Mouse (Mus musculus): ENCODE results near the gene Foxd3.

Foxd3 gene

DNA sequence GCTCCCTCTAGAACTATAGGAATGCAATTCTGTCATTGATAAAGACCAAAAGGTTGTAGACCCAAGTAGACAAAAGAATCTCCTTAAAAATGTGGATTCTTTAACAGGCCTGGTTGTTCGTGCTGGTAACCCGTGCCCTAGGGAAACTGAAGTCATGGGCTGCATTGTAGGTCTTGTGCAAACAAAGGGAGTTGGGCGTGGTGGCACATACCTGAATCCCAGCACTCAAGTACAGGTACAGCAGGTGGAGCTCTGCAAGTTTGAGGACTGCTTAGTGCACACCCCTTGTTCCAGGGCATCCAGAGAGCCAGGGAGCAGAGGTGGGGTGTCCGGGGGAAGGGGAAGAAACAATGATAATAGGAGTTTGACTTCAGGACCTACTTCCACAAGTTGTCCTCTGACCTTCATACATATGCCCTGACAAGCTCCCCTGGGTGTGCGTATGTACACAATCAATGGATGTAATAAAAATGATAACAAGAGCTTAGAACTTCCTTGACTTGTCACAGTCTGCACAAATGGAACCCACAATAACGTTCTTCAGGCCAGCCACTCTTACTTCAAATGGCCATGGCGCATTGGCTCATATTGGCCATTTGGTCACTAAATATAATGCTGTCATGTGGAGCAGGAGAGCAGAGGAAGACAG, 14.2 kb downstream of the Foxd3 start:
- ChIA-PET CTCF (interaction anchor here in 3 of 4 experiments (1.0 to 1.8 kb wide), 5 partner anchors 9 to 45 kb away, joined by 3 to 10 read pairs (median 4); partner anchors contain the start of gene Alg6 (in 1 of the 3)), POLR2A (interaction anchor here (0.5 to 21.8 kb wide), 30 partner anchors 8 to 100 kb away, joined by 3 to 421 read pairs (median 5); partner anchors contain the start of genes Alg6 (in 3 of the 4) and Foxd3 (in 3 of the 4))

DNA sequence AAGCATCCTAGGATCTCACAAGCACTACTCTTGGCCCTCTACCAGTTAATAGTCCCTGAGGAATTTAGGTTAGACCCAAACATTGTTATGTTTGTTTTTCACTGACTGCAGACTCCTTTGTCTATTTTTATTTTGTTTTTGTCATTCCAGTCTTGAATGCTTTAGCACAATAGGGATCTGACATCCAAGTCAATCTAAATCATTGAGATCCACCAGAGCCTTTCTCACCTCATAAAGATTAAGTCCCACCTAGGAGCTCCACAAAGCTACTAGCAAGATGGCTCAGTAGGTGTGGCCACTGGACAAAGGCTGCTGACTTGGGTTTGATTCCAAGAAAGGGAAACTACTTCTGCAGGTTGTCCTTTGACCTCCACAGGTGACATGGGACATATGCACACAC, 19.1 kb downstream of the Foxd3 start:
- CTCF ChIA-PET = interaction anchor here in 2 of 4 experiments (0.7 to 3.9 kb wide), 7 partner anchors 11 to 116 kb away, joined by 3 to 35 read pairs (median 3); partner anchors contain the start of gene Foxd3 (in 1 of the 2)
- POLR2A ChIA-PET = interaction anchor here (0.5 to 21.8 kb wide), 41 partner anchors 9 to 1162 kb away, joined by 3 to 421 read pairs (median 4); partner anchors contain the start of genes Alg6 (in 2 of the 4) and Foxd3 (in 2 of the 4)

DNA sequence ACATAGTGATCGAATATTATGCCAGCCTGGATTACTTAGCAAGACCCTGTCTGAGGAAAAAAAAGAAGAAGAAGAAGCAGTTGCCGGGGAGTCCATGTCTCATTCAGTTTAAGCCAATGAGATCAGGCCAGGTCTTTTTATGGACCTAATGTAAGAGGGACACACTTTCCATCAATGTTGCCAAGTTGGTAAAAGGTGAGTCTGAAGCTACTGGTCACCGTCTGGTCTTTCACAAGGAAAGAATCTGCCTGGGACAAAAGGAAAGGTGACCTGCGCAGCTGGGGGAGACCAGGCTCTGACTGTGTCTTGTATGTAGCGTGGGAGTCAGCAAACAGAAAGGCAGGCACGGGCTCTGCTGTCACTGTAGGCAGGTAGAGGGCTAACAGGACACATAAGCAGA, 27.8 kb downstream of the Foxd3 start:
- CTCF ChIA-PET = interaction anchor here in 1 of 4 experiments (0.6 kb wide), 1 partner anchor 83 kb away, joined by 3 read pairs; no protein-coding TSS in a partner anchor
- POLR2A ChIA-PET = interaction anchor here in 2 of 4 experiments (0.6 to 1.1 kb wide), 2 partner anchors 9 to 271 kb away, joined by 3 read pairs; no protein-coding TSS in a partner anchor

DNA sequence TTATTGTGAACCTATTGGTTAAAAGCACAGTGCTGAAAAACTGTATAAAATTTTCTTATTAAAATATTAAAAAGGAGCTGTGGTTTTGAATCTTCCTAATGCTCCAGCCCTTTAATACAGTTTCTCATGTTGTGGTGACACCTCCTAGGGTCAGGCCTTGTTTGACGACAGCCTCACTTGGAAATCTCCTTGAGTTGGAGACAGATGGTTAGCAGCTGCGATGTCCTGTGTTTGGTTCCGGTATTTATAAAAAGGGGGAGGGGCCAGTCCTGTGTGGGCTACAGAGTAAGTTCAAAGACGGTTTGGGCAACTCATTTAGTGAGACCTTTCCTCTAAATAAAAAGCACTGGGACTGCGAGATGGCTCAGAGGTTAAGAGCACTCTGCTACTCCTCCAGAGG, 30.2 kb downstream of the Foxd3 start:
- ChIA-PET CTCF (interaction anchor here in 2 of 4 experiments (0.5 to 0.6 kb wide), 3 partner anchors 54 to 342 kb away, joined by 3 read pairs; no protein-coding TSS in a partner anchor), POLR2A (interaction anchor here in 1 of 4 experiments (1.0 kb wide), 1 partner anchor 29 kb away, joined by 3 read pairs; the partner anchor contains the start of gene Alg6)

All from embryonic stem cell, embryonic (primary cell).